Mouse (Mus musculus) thymus, adult 2 months (tissue): ENCODE data around the gene Creb3l1.

Experiments used
- CTCF ChIP-seq: fragments of 200-500 bp; IDR thresholded peaks from 2 replicates; pipeline ENCODE4 v1.5.1; 2012; ENCODE audit warnings: mild to moderate bottlenecking, control low read depth, low read length, moderate library complexity, borderline replicate concordance; ENCODE audit not compliant: control insufficient read depth, poor library complexity, insufficient read depth; ENCODE audit errors: extremely low read depth
- POLR2A ChIP-seq: fragments of 200-500 bp; IDR thresholded peaks from 2 replicates; pipeline ENCODE4 v1.6.1; 2012; ENCODE audit warnings: mild to moderate bottlenecking, low read length, control low read depth, moderate library complexity; ENCODE audit not compliant: control insufficient read depth, poor library complexity, insufficient read depth; ENCODE audit errors: extremely low read depth

- TF ChIP-seq CTCF (no peak), POLR2A (no peak)
These were observed 10.1 kb downstream of the Creb3l1 start for GRCm38 (mm10) chr2:92014248-92014647.
